Mouse (Mus musculus) MEL (cell line): ENCODE results near the gene Ednra. TPM values are rescaled to one million over a fixed set of nuclear protein-coding genes. Genes with fewer than 3 reads are reported as not detected.

Experiments used
- DNase-seq: peaks from one replicate; pipeline ENCODE4 v3.0.0; 2011; ENCODE audit warnings: low read depth, low spot score
- H3K27ac ChIP-seq: 2 replicates; pipeline ENCODE4 v1.5.1; 2012; ENCODE audit warnings: low read depth, mild to moderate bottlenecking, control low read depth, low read length, moderate library complexity; ENCODE audit not compliant: control insufficient read depth
- H3K27me3 ChIP-seq, 2 experiments: fragments of 150-350 bp in 1 of 2; sonication (generic) in 1 of 2; 2 replicates each; pipeline ENCODE4 v1.6.1; 2012; ENCODE audit warnings: low read length in 2 of 2, mild to moderate bottlenecking in 2 of 2, improper control_type of control experiment in 1 of 2, moderate library complexity in 1 of 2; ENCODE audit not compliant: insufficient read depth in 2 of 2, control insufficient read depth in 1 of 2
- H3K36me3 ChIP-seq, 2 experiments: 2 replicates each; pipeline ENCODE4 v1.6.1; 2012 to 2014; ENCODE audit warnings: low read length in 2 of 2, improper control_type of control experiment in 1 of 2, inconsistent platforms in 1 of 2, mild to moderate bottlenecking in 1 of 2; ENCODE audit not compliant: insufficient read depth in 2 of 2, control insufficient read depth in 1 of 2
- H3K4me1 ChIP-seq, 2 experiments: fragments of 150-350 bp in 1 of 2; sonication (generic) in 1 of 2; 2 replicates each; pipeline ENCODE4 v1.6.1; 2012; ENCODE audit warnings: low read length in 2 of 2, improper control_type of control experiment in 1 of 2, mild to moderate bottlenecking in 1 of 2; ENCODE audit not compliant: insufficient read depth in 2 of 2, control insufficient read depth in 1 of 2
- H3K4me3 ChIP-seq, 2 experiments: fragments of 150-350 bp in 1 of 2; sonication (generic) in 1 of 2; 2 replicates each; pipeline ENCODE4 v1.5.1; 2012; ENCODE audit warnings: low read depth in 2 of 2, low read length in 2 of 2, mild to moderate bottlenecking in 2 of 2, moderate library complexity in 2 of 2, control low read depth in 1 of 2, improper control_type of control experiment in 1 of 2; ENCODE audit not compliant: control insufficient read depth in 1 of 2, insufficient read depth in 1 of 2
- H3K79me2 ChIP-seq: 2 replicates; pipeline ENCODE4 v1.6.1; 2012; ENCODE audit warnings: mild to moderate bottlenecking, low read length, moderate library complexity; ENCODE audit not compliant: control insufficient read depth, poor library complexity, insufficient read depth
- H3K9ac ChIP-seq: 2 replicates; pipeline ENCODE4 v1.6.1; 2012; ENCODE audit warnings: low read depth, mild to moderate bottlenecking, control low read depth, low read length, moderate library complexity; ENCODE audit not compliant: control insufficient read depth, poor library complexity, severe bottlenecking
- H3K9me3 ChIP-seq: fragments of 150-350 bp; sonication (generic); replicated peaks from 2 replicates; pipeline ENCODE4 v1.6.1; 2012; ENCODE audit warnings: mild to moderate bottlenecking, low read length, improper control_type of control experiment, moderate library complexity; ENCODE audit not compliant: insufficient read depth
- EP300 ChIP-seq, 2 experiments: IDR thresholded peaks; 2 replicates each; pipeline ENCODE4 v1.6.1; 2011; ENCODE audit warnings: improper control_type of control experiment in 2 of 2, low read length in 2 of 2, low read depth in 1 of 2, mild to moderate bottlenecking in 1 of 2
- ETS1 ChIP-seq: IDR thresholded peaks from 2 replicates; pipeline ENCODE4 v1.6.1; 2012; ENCODE audit warnings: low read depth, mild to moderate bottlenecking, inconsistent platforms, low read length, improper control_type of control experiment, moderate library complexity
- GATA1 ChIP-seq: IDR thresholded peaks from 2 replicates; pipeline ENCODE4 v1.6.1; 2011; ENCODE audit warnings: low read depth, low read length, improper control_type of control experiment
- MEF2A ChIP-seq: IDR thresholded peaks from 2 replicates; pipeline ENCODE4 v1.6.1; 2014; ENCODE audit warnings: low read depth, mild to moderate bottlenecking, inconsistent platforms, low read length, improper control_type of control experiment; ENCODE audit not compliant: poor library complexity, insufficient replicate concordance, severe bottlenecking; ENCODE audit errors: extremely low read depth
- MXI1 ChIP-seq: IDR thresholded peaks from 2 replicates; pipeline ENCODE4 v1.6.1; 2011; ENCODE audit warnings: mild to moderate bottlenecking, low read depth, low read length, improper control_type of control experiment
- MYB ChIP-seq: IDR thresholded peaks from 2 replicates; pipeline ENCODE4 v1.6.1; 2011; ENCODE audit warnings: mild to moderate bottlenecking, low read depth, low read length, improper control_type of control experiment
- MYC ChIP-seq: IDR thresholded peaks from 2 replicates; pipeline ENCODE4 v1.6.1; 2011; ENCODE audit warnings: low read depth, mild to moderate bottlenecking, low read length, improper control_type of control experiment, moderate library complexity
- NELFE ChIP-seq: IDR thresholded peaks from 2 replicates; pipeline ENCODE4 v1.6.1; 2011; ENCODE audit warnings: low read depth, low read length, improper control_type of control experiment
- NRF1 ChIP-seq: IDR thresholded peaks from 2 replicates; pipeline ENCODE4 v1.6.1; 2014; ENCODE audit warnings: low read depth, mild to moderate bottlenecking, inconsistent platforms, low read length, improper control_type of control experiment, moderate library complexity; ENCODE audit not compliant: poor library complexity, insufficient read depth, severe bottlenecking
- RCOR1 ChIP-seq: IDR thresholded peaks from 2 replicates; pipeline ENCODE4 v1.6.1; 2012; ENCODE audit warnings: low read depth, mild to moderate bottlenecking, inconsistent platforms, low read length, improper control_type of control experiment
- SMC3 ChIP-seq: IDR thresholded peaks from 2 replicates; pipeline ENCODE4 v1.6.1; 2011; ENCODE audit warnings: low read depth, low read length, improper control_type of control experiment
- TAL1 ChIP-seq: IDR thresholded peaks from 2 replicates; pipeline ENCODE4 v1.6.1; 2012; ENCODE audit warnings: mild to moderate bottlenecking, inconsistent platforms, low read length, moderate library complexity, mixed read lengths
- UBTF ChIP-seq: IDR thresholded peaks from 2 replicates; pipeline ENCODE4 v1.6.1; 2012; ENCODE audit warnings: low read depth, mild to moderate bottlenecking, inconsistent platforms, low read length, improper control_type of control experiment, moderate library complexity, borderline replicate concordance; ENCODE audit not compliant: insufficient read depth
- USF2 ChIP-seq, 2 experiments: IDR thresholded peaks; 2 replicates each; pipeline ENCODE4 v1.6.1; 2011 to 2012; ENCODE audit warnings: improper control_type of control experiment in 2 of 2, low read length in 2 of 2, borderline replicate concordance in 1 of 2, inconsistent platforms in 1 of 2, low read depth in 1 of 2, mild to moderate bottlenecking in 1 of 2; ENCODE audit not compliant: insufficient read depth in 1 of 2
- ZC3H11A ChIP-seq: IDR thresholded peaks from 2 replicates; pipeline ENCODE4 v1.6.1; 2012; ENCODE audit warnings: low read depth, mild to moderate bottlenecking, inconsistent platforms, low read length, improper control_type of control experiment
- polyA plus RNA-seq, 2 experiments: library from polyadenylated mRNA; stranded (reverse) in 1 of 2; unstranded in 1 of 2; fragments of >175 nt in 1 of 2; fragments of >200 nt in 1 of 2; gene quantifications; 2 replicates each; pipeline versions ENCODE4 v1.2.1 to v1.2.4; 2012; ENCODE audit warnings: low replicate concordance in 2 of 2, low read depth in 1 of 2; ENCODE audit not compliant: insufficient read length in 2 of 2, insufficient read depth in 1 of 2, missing spikeins in 1 of 2
- total RNA-seq: library from RNA; depleted of rRNA; stranded (reverse); fragments of 300-350 nt; gene quantifications from 2 replicates; pipeline ENCODE4 v1.2.3, GENCODE M21; 2012

Ednra gene
- total and polyA plus RNA-seq, 3 experiments, result not detected

DNA sequence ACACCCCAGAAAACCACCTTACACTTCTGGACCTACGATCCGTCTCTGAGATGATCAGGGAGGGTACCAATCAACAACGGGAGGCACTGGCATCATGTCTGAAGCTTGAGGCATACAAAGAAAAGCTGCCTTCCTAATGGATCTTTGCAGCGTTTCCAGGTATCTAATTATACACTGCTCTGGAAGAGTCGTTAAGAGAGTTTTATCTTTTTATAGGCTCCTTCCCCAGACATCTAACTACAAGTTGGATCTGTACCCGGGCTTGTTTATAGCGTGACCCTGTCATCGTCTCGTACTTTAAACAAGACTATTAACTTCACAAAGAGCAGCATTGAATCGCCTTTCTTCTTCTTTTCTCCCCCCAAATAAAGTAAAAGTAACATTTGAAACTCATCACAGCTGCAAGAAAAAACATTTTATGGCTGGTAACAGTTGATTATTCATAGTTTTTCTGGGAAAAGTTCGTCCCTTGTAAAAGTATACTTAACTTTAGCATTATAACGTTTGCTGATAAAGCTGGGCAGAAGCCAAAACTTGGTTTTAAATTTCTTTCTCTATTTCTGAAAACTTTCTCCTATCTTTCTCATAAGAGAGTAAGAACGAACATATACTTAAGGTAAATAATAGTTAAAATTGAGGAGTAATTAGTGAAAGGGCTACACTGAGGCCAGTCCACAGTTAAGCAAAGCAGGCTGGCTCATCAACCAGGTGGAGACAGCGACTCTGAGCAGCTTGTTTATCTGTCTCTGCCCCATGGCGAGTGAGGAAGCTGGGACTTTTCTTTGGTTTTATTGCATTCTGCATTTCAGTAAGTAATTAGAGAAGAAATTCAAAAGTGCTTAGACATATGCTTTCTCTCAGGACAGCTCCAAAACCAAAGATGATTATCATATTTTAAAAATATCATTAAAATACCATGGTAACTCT, 42.0 kb downstream of the Ednra start:
- H3K79me2 ChIP-seq, result no peaks in the 10 kb centered on the region
- DNase-seq, result peak; percentile 35
- no peak overlapping the region for H3K27ac ChIP-seq
- H3K36me3 ChIP-seq, result peaks cover 0 to 2% of the 10 kb centered on the region in 2 experiments; a peak in 1 of 4 replicates
- H3K4me1 ChIP-seq, result peaks cover 0 to 7% of the 10 kb centered on the region in 2 experiments; a peak in 2 of 4 replicates
- H3K9ac ChIP-seq, result 0 out of 2 replicates have a peak overlapping the region, but pooled peaks have one; percentile 14
- H3K4me3 ChIP-seq, result peak overlapping the region; percentile 31 to 73
- H3K9me3 ChIP-seq, result no peaks in the 10 kb centered on the region
- TF ChIP-seq MEF2A (no peak), MXI1 (0 out of 2 replicates have a peak, but pooled peaks have one; percentile 12)
- H3K27me3 ChIP-seq, result no peaks in the 10 kb centered on the region

DNA sequence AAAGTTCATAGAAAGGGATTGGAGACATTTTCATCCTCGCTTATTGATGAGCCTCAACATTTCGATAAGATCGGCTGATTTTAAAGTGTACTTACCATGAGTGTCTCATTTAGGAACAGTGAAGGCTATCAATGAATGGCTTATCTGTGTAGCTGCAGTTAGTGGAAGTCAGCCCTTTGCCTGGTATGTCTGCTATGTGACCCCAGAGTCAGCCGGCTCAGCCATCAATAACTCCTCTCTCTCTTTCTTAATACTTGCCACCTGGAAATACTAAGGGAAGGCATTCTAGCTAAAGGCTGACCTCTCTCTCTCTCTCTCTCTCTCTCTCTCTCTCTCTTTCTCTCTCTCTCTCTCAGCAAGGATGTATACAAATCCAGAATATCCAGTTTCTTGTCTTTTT, 52.2 kb downstream of the Ednra start:
- Histone ChIP-seq H3K79me2 (no peaks in the 10 kb centered on the region), H3K27ac (no peak overlapping the region), H3K4me1 (no peaks in the 10 kb centered on the region), H3K36me3 (no peaks in the 10 kb centered on the region), H3K9me3 (no peaks in the 10 kb centered on the region), H3K9ac (no peak overlapping the region), H3K4me3 (no peak overlapping the region), H3K27me3 (no peaks in the 10 kb centered on the region; a peak in 2 of 4 replicates)
- TF ChIP-seq NRF1, result no peak
- TF ChIP-seq ZC3H11A, result no peak
- TF ChIP-seq NELFE, result no peak
- no peak for TF ChIP-seq TAL1
- no peak for TF ChIP-seq UBTF
- TF ChIP-seq SMC3, result no peak
- no peak for TF ChIP-seq MYB
- DNase-seq, result no peak

DNA sequence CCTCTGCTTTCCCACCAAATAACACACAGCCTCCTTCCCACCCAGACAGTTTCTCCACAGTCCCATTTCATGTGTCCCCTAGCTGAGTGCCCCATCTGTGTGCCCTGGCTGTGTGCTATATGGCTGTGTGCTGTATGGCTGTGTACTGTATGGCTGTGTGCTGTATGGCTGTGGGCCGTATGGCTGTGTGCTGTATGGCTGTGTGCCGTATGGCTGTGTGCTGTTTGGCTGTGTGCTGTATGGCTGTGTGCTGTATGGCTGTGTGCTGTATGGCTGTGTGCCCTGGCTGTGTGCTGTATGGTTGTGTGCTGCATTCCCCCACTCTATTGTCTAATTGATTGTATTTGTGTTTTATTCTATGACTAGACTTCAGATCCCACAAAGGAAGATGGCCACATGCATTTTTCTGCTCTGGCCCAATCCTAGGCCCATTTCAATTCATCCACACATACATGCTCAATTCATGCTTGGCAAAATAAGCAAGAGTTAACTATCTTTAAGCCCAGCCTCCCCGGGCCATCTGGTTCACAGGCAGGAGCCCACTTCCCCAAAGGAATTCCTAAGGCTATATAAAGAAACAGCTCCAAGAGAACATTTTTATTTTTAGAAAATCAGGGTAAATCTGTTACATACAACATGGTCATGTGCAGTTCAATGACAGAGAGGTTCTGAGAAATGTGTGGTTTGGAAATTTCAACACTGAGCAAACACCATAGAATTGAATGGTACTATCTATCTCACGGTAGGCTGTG, 53.5 kb downstream of the Ednra start:
- Histone ChIP-seq H3K79me2 (no peaks in the 10 kb centered on the region), H3K4me1 (no peaks in the 10 kb centered on the region)
- TF ChIP-seq ETS1 (no peak), SMC3 (no peak), MYC (no peak), MXI1 (no peak), EP300 (IDR thresholded peaks at IDR 0.05; ENCODE audit: low read depth in 1 of 2, low read length in 2 of 2) (no peak), RCOR1 (no peak), NRF1 (no peak), USF2 (IDR thresholded peaks at IDR 0.05; ENCODE audit: borderline replicate concordance in 1 of 2, insufficient read depth in 1 of 2, low read depth in 1 of 2, low read length in 2 of 2) (no peak), MEF2A (no peak), GATA1 (no peak)
- TF ChIP-seq, all 39 proteins: peak for 0
- H3K4me3 ChIP-seq, result no peak overlapping the region
- no peak overlapping the region for H3K9ac ChIP-seq
- no peak for DNase-seq
- no peak overlapping the region for H3K27ac ChIP-seq
- H3K9me3 ChIP-seq, result no peaks in the 10 kb centered on the region
- peaks cover 0 to 1% of the 10 kb centered on the region in 2 experiments; a peak in 1 of 4 replicates for H3K27me3 ChIP-seq
- H3K36me3 ChIP-seq, result no peaks in the 10 kb centered on the region
